Mouse (Mus musculus): ENCODE measurements at regions not wholly inside any gene's neighbourhood (a gene's known extent, or its start where the extent isn't known, plus 50 kb on each side); places are given as distances from the start of the nearest gene placed in this dataset.

GRCm38 (mm10) chr4:100616161-100616915 is 137.7 kb downstream of the Ube2u start:
- DNase-seq (ENCODE audit: low read depth, low spot score), result no peak

DNA sequence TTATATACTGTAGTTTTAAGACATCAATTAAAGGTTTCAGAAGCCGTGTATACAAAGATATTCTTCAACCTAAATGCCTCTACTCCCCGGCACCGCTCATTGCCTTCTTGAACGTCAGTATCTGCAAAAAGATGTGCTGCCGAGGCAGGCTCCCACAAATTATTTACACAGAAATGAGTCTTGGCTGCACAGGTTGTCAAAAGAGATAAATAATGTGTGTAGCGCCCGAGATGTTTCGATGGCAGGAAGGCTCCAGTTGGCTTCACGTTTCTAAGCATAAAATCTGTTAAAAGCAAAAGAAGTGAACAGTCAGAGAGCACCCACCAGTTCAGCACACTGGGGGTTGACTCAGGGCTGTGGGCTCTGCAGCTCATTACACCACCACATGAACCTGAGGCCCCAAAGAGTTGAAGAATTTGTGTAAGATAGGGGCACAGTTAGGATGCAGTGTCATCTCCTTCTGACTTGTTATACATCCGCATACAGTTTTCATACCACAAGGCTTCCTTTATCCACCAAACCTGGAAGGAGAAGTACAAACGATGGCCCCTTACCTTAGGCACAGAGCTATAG is 138.4 kb downstream of the Ube2u start:
- DNase-seq (ENCODE audit: low read depth, low spot score), result no peak

DNA sequence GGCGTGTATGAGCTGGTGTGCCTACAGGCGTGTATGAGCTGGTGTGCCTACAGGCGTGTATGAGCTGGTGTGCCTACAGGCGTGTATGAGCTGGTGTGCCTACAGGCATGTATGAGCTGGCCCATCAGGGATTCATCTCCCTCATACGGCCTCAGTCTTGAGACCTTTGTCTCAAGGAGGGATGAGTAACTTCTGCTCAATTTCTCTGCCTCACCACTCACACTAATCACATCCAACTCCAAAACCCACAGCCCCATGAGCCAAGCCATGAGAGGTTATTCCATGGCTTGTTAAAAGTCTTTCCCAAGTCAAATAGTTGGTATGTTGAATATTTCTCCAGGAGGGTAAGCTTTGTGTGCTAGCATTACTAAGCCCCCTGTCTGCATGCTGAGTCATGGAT is 146.0 kb downstream of the Ube2u start:
- no peak for DNase-seq (ENCODE audit: low read depth, low spot score)

DNA sequence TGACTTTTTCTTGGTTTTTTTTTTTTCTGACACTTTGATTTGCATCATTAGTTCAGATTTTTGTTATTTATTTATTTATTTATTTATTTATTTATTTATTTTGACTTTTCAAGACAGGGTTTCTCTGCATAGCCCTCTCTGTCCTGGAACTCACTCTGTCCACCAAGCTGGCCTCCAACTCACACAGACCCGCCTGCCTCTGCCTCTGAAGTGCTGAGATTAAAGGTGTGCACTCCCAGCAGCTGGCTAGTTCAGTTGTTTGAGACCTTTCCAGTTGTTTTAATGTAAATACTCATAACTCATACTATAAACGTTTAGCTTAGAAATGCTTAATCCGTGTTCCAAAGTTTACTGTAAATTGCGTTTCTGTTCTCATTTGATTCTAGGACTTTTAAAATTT is 147.9 kb downstream of the Ube2u start:
- no peak for DNase-seq (ENCODE audit: low read depth, low spot score)

DNA sequence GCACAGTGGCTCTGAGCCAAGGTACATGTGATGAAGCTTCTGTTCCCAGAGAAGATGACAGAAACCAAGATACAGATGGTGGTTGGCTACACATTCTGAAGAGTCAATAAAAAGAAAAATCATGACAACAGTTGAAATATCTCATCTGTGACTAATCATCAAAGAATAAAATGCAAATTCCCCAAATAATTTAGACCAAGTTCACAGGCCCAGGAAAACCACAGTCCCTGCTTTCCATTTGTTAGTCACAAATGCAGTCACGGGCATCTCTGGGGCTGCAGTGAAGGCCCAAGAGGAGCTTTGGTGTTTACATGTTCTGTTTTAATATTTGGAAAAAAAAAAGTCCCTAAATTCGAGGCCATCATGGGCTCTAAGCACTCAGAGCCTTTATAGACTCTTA is 142.1 kb upstream of the Cachd1 start:
- DNase-seq (ENCODE audit: low read depth, low spot score), result no peak

DNA sequence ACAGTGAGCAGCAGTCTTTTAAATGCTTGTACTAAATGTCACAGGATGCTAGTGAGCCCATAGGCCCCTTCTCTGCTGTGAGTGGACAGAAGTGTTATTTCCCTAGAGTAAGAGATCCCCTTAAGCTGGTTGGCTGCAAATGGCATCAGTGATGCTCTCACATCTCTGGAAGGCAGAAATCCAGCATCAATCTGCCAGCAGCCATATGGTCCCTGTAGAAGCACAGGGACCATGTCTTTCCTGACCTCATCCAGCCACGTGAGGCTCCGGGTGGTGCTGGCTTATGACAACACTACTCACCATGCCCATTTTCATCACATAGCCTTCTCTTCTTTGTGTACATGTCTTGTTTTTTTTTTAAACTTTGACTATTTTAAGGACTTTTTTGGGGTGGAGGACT is 138.9 kb upstream of the Cachd1 start:
- DNase-seq (ENCODE audit: low read depth, low spot score), result no peak

GRCm38 (mm10) chr4:100661154-100661553 is 115.3 kb upstream of the Cachd1 start:
- no peak for DNase-seq (ENCODE audit: low read depth, low spot score)

DNA sequence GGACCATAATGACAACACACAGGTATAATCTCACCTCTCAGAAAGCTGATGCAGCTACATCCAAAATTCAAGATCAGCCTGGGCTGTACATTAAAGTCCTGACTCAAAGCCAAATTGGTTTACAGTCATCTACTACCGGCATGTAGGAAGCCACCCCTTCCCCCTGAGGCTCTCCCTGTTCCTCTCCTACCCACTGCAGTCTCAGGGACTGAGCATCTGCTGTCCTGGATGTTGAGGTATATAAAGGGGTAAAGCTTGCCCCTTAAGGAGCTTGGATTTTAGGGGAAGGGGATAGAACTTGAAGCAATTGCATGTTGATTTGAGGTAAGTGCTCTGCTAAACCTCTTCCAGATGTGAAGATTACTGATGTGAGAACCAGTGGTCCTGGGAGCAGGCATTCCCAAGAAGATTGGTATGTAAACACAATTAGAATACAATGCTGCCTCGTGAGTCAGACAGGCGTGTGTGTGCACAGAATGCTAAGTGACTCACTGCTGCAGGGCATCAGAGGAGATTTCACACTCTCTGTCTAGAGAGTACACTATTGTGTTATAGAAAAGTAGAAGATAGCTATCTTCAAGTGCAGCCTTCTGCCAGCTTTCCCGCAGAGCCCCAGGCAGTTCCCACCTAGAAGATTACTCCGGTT is 111.7 kb upstream of the Cachd1 start:
- peak; percentile 9 for DNase-seq (ENCODE audit: low read depth, low spot score)

DNA sequence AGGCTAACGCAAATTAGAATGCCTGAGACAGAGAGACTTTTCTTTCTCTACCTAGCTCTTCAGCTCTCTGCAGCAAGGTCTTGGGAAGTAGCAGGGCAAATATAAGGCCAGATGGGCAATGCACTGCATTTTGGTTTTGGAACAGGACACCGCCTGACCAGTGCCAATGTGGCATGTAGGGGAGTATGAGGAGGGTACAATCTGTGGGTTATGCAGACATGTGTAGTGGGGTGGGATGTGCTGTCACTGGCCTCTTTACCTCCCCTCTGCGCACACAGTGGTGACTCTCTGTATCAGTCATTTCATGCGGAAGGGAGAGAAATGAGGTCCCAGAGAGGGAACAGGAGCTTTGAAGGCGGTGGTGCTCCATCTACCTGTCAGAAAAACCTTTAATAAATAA is 105.9 kb upstream of the Cachd1 start:
- DNase-seq (ENCODE audit: low read depth, low spot score), result no peak

DNA sequence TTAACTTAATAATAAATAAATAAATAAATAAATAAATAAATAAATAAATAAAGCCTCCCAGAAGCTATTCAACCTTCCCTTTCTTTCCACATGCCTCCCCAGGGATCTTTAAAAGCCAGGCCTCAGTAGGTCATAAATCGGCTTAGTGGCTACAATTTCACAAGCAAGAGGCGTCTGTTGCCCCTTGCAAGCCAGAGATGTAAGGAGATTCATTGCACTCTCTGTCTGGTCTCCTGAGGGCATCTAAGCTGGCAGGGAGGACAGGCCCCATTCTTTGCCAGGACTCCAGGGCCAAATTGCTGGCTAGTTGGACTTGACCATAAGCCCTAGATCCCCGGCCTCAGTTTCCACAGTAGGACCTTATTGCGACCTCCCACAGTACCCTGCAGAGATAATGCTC is 101.6 kb upstream of the Cachd1 start:
- DNase-seq (ENCODE audit: low read depth, low spot score), result no peak

GRCm38 (mm10) chr4:100683757-100684156 is 92.7 kb upstream of the Cachd1 start:
- no peak for DNase-seq (ENCODE audit: low read depth, low spot score)

GRCm38 (mm10) chr4:100700002-100700401 is 76.5 kb upstream of the Cachd1 start:
- no peak for DNase-seq (ENCODE audit: low read depth, low spot score)

DNA sequence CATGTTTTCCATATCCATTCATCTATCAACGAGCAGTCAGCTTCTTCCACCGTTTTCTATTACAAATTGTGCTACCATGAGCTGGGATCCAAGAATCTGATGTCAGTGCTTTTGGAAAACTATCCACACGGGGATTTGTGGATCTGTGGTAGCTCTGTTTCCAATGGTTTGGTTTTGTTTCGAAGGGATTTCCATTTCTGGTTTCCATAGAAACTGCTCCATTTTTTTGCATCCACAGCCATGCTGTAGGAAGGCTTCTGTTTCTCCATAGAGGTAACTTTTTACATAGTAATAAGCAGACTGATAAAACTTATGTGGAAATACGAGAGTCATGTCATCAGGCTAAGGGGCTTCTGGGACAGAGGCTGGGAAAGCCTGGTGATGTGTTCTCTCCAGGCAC is 76.1 kb upstream of the Cachd1 start:
- no peak for DNase-seq (ENCODE audit: low read depth, low spot score)

GRCm38 (mm10) chr4:100705960-100706359 is 70.5 kb upstream of the Cachd1 start:
- no peak for DNase-seq (ENCODE audit: low read depth, low spot score)

DNA sequence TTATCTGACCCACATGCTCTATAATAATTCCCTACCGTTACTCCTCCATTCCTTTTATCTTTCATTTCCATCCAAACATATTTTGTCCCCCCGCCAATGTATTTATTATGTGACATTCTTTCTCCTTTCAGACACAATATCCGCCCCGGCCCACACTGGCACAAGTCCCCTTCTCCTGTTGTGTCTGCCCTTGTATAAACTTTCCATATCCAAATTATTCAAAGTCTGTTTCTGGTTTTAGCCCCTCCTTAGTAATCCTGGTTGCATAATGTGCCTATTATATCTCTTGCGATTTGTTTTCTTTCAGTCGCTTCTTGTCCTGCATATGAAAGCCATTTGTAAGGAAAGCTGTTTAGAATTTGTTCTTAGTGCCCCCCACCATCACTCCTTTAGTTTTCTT is 69.3 kb upstream of the Cachd1 start:
- no peak for DNase-seq (ENCODE audit: low read depth, low spot score)

GRCm38 (mm10) chr4:100708247-100708646 is 68.2 kb upstream of the Cachd1 start:
- no peak for DNase-seq (ENCODE audit: low read depth, low spot score)

GRCm38 (mm10) chr4:100714240-100714639 is 62.2 kb upstream of the Cachd1 start:
- no peak for DNase-seq (ENCODE audit: low read depth, low spot score)

GRCm38 (mm10) chr4:100717601-100718000 is 58.9 kb upstream of the Cachd1 start:
- DNase-seq (ENCODE audit: low read depth, low spot score), result no peak

DNA sequence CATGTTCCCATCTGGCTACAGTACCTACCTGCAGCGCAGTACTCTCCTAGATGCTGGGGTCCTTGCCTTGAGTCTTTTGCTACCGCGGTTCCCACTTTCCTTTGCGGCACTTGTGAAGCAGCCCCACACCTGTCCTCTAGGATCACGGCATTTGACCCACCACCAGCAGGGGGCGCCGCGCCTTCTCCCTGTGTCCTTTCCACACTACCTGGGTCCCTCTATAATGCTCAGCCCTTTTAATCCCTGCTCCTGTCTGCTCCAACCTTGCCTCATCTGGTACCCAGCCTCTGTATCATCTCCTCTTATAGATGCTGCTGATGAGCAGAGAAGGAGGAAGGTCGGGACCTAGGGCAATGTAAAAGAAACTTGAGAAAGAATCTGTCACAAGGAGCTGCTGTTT is 53.9 kb upstream of the Cachd1 start:
- DNase-seq (ENCODE audit: low read depth, low spot score), result peak; percentile 88

- DNase-seq (ENCODE audit: low read depth, low spot score), result no peak
These were observed 53.4 kb upstream of the Cachd1 start for GRCm38 (mm10) chr4:100723053-100723452.

DNA sequence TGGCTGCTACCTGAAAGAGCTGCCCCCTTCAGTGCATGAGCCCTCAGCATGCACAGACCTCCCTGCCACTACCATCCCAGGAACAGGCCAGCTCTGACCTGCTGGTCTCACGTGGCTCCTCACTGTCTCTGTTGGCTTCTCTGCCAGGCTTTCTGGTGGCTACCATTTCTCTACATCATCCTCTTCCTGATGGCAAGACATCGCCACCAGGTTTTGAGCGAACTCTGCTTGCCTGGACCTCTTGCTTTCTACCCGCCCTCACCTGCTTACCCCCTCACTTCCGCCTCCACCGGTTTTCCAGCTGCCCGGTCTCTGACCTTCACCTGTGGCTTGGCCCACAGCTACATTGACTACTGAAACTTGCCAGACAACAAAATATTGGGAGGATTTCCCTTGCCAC is 50.7 kb upstream of the Cachd1 start:
- DNase-seq (ENCODE audit: low read depth, low spot score), result no peak

DNA sequence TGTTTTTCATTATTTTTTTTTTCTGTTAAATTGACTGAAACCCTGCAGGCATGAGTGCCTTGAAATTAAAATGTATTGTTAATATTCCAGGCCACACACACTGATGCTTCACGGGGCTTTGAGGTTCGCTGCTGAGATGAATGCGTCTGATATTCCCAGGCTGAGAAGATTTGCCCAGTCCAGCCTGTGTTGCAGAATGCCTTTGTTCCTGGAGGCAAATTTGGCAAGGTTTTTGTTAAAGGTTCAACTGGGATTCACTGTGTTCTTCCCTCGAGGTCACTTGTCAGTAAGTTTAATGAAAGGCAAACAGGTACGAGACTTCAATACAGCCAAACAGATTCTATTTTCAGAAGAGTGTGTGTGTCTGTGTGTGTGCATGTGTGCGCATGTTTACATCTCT is 50.0 kb upstream of the Cachd1 start:
- DNase-seq (ENCODE audit: low read depth, low spot score), result no peak
